Mouse (Mus musculus): Measurements from ENCODE around the gene Strn3. TPM values are rescaled to one million over a fixed set of nuclear protein-coding genes. Genes with fewer than 3 reads are reported as not detected.
A peak's percentile ranks its signal among the peaks of the same experiment; 100 is the strongest.
"Not testable (repeated sequence)": the region's sequence is repeated elsewhere in the genome, so short reads cannot be mapped to it uniquely, and the experiment has no call there.

The Strn3 gene
- total RNA-seq, 2 experiments from 2014 or later, result 74.4 to 83.2 TPM

GRCm38 (mm10) chr12:51694096-51694495 is 2.4 kb upstream of the Strn3 start:
- no peak for DNase-seq

DNA sequence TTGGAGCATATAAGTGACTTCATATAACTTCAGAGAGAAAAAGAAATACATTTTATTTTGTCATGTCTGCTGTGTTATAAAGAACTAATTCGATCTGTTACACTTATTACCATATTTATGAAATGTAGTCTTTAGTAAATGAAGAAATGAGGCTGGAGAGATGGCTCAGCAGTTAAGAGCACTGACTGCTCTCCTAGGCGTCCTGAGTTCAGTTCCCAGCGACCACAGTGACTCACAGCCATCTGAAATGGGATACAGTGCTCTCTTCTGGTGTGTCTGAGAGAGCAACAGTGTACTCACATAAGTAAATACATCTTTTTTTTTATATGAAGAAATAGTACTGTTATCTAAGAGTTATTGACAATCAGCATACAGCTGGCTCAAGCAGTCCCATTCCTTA is 1.7 kb upstream of the Strn3 start:
- no peak for DNase-seq

DNA sequence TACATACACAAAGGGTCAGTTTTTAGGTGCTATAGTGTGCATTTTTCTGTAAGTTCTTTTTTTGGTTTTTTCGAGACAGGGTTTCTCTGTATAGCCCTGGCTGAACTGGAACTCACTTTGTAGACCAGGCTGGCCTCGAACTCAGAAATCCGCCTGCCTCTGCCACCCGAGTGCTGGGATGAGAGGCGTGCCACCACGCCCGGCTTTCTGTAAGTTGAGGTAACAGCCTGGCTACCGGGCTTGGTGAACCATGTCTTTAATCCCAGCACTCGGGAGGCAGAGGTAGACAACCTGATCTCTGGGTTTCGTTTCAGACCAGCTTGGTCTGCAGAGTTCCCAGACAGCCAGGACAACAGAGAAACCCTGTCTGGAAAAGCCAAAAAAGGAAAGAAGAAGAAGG is 1.2 kb upstream of the Strn3 start:
- DNase-seq, result not testable (repeated sequence)

- DNase-seq, result peak; percentile 81
These were observed 528 bp downstream of the Strn3 start, which contains the start of gene Ap4s1 for GRCm38 (mm10) chr12:51690893-51691844. Gene Ap4s1, plus strand, starts transcription at chr12:51691033.

DNA sequence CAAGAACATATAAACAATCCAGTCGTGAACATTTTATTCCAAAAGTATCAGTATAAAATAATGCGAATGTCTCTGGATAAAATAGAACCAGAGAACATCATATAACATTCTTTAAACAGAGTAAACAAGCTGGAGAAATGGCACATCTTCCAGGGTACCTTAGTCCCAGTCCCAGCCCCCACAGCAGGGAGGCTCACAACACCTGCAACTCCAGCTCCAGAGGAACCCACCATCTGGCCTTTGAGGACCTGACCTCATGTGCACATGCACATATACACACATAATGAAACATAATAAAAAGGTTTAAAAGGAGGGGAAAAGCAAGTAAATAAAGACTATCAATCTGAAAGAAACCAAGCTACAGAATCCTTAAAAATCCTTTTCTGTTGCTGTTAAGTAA is 3.2 kb downstream of the Strn3 start:
- DNase-seq, result no peak

- no peak for DNase-seq
These were observed 12.9 kb downstream of the Strn3 start for GRCm38 (mm10) chr12:51678844-51679243.

- no peak for DNase-seq
These were observed 15.3 kb downstream of the Strn3 start for GRCm38 (mm10) chr12:51676442-51676841.

DNA sequence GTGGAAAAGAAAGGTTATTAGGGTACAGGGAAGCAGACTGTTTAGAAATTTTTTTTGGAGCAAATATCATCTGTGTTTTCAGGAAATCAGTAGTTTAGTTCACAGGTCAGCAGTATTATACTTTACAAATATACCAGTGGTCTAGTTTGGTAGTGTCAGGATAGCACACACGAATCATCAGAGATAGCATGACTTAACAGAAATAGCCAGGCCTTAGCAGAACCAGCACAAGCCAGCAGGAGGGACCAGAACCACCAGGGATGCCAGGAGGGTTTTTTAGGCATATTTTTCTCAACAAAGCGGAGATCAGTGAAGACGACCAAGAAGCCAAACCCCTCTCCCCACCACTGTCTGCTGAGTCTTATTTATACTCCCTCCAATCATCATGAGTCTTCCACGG is 18.4 kb downstream of the Strn3 start:
- no peak for DNase-seq

- no peak for DNase-seq
These were observed 20.3 kb downstream of the Strn3 start for GRCm38 (mm10) chr12:51671231-51671891.

DNA sequence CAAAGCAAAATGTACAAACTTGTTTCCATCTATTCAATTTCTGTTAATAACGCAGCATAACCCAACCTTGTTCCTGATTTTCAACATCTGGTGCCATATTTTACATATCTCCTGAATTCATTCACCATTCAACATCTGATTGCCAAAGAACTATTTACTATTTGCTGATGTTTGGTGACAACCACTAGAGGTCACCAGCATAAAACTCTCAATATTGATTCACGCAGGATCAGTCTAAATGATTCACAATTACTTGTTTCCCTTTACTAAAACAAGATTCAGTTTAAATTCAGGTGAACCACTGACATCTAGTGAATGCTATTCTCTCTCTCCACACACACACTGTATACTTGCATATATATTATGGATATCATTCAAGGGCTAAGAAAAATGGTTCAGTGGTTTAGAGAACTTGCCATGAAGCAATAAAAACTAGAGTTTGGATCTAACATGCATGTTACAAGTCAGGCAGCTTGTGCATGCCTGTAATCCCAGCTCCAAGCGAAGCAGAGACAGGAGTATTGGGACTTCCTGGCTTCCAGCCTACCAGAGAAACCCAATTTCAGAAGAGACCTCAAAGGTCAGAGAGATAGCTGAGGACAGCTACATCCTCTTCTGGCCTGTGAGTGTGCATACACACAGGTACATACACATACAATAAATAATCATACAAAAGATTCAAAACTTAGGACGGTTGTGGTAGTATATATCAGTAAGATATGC is 24.8 kb downstream of the Strn3 start:
- no peak for DNase-seq

- DNase-seq, result no peak
These were observed 27.8 kb downstream of the Strn3 start for GRCm38 (mm10) chr12:51663908-51664307.

DNA sequence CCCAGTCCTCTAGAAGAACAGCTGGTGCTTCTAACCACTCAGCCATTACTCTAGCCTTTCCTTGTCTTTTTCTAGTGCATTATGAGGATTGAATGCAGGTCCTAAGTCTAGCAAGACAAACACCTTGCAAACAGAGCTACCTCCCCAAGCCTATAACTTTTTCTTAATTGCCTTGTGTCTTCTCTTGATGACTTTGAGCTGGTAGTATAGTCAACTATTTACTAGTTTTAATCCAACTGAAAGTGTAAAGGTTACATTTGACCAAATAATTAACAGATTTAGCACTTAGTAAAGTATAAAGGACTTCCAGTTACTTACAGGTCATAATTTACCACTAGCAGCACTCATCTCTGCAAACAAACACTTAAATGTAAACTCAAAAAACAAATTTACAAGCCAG is 28.7 kb downstream of the Strn3 start:
- no peak for DNase-seq

- DNase-seq, result no peak
These were observed 35.7 kb downstream of the Strn3 start for GRCm38 (mm10) chr12:51655944-51656465.

GRCm38 (mm10) chr12:51649401-51649800 is 42.3 kb downstream of the Strn3 start:
- DNase-seq, result not testable (repeated sequence)

GRCm38 (mm10) chr12:51641871-51642270 is 49.8 kb downstream of the Strn3 start:
- no peak for DNase-seq

DNA sequence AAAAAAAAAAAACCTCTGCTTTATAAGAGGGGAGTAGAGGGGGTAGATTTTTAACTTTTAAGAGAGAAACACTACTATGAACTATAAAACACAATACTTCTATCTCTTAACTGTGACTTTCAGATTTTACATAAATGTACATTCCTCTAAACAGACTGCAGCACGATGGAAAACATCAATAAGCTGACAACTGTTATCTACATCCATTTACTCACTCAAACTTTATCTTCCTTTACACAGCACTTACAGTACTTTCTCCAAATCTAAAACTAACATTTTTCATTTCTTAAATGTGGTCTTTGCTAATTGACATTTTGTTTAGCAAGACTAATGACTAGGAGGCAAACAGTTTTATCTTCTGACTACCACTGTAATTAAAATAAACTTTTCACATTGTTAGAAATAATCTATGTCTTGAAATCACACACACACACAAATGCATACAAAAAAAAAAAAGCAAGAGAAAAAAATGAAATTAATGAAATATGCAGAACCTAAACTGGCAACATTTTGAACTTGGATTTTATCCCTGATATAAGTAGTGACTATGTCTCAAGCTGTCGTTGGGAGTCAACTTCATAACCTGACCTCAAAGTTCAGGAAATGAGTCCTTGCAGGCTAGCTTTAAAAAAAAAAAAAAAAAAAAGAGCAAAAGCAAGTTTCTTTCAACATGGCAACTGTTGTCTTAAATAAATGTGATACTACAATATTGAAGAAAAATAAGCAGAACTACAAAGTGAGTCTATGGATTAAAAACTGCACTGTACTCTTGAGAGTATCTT is 54.8 kb downstream of the Strn3 start:
- no peak for DNase-seq

- no peak for DNase-seq
These were observed 55.4 kb downstream of the Strn3 start for GRCm38 (mm10) chr12:51636260-51636659.

- DNase-seq, result no peak
These were observed 58.2 kb downstream of the Strn3 start for GRCm38 (mm10) chr12:51633481-51633880.

- no peak for DNase-seq
These were observed 68.4 kb downstream of the Strn3 start for GRCm38 (mm10) chr12:51623366-51623694.

DNA sequence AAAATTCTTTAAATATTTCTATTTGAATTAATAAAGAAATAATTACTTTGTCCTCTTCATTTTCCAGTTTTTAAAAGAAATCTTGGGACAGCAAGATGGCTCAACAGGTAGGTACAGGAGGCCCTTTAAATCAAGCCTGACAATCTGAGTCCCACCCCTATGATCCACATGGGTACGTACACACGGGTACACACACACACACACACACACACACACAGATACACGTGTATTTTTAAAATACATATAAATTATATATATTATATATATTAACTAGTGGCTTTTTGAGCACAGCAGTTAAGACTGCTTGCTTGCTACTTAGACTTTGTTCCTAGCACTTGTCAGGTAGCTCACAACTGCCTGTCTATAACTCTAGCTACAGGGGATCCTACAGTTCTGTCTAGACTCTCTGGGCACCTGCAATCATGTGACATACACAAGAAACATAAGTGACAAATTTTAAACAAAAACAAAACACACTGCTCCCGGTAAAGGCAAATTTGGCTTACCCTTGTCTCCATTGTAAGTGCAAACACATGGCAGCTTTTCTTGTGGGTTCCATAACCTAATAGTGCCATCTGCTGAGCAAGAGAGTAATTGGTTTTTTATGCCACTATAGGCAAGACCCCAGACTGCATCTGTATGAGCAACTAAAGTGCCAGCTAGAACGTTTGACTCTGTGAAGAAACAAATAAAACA is 68.9 kb downstream of the Strn3 start:
- DNase-seq, result no peak

DNA sequence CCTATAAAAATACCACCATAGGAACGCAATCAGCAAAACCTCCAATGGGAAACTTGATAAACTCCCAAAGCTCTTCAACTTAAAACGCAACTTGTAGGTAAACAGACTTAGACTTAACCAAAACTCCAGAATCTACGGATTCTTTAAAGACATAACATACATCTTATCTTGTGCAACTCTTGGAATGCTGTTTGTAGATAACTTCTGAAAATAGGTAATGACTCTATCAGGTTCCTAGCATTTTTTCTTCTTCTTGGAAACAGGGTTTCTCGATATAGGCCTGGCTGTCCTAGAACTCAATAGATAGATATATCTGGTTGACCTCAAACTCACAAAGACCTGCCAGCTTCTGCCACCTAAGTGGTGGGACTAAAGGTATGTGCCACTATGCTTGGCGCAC is 70.5 kb downstream of the Strn3 start:
- no peak for DNase-seq

All from adrenal gland, postnatal 10 days (tissue).